16 mouse cellular contexts compared by ENCODE assay signal in the genomic region with DNA sequence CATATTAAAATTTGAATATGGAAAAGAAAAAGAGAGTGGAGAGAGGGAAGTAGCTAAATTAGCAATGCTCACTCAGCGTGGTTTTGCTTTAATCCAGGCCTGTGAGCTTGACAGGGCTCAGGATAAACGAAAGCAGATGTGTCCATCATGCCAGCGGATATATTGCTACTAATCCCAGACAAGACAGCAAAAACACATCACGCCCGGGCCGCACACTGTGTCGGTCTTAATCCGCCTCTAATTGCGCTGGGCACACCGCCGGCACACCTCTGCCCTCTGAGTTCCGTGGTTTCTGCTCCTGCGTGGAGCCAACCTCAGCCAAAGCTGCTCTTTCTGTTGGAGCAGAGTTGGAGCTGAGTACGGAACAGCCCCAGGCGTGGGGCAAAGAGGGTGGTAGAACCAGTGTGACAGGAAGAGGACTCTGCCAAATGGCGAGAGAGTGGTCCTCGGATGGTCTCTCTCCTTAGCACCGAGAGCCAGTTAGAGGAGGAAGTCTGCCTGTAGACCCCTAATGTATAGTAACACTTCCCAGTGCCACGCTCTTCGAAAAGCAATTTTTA.
A peak's percentile ranks its signal among the peaks of the same experiment; 100 is the strongest.
DNase-seq lines count a peak whose midpoint lies in the region; ATAC-seq and TF ChIP-seq lines count a peak whose summit lies in the region.
"Had no signal": no experiment of that assay in that cellular context is flagged by ENCODE, and none has a peak within 500 bp of the region (broad histone marks: within the 10 kb centered on the region; RNA-seq: fewer than 3 reads in every experiment).

No protein-coding gene starts in this region.

- H3K4me1 ChIP-seq in embryonic facial prominence, embryonic 12.5 days: peaks cover 20% of the 10 kb centered on the region
- no peaks in the 10 kb centered on the region for H3K4me1 ChIP-seq in lung, embryonic 14.5 days (ENCODE audit: insufficient read depth)
- H3K4me1 ChIP-seq in stomach, embryonic 14.5 days (ENCODE audit: control insufficient read depth, insufficient read depth, low read length): no peaks in the 10 kb centered on the region
- H3K4me1 ChIP-seq: liver, embryonic 13.5 days had no signal

- no peaks in the 10 kb centered on the region for H3K27me3 ChIP-seq in embryonic facial prominence, embryonic 12.5 days
- H3K27me3 ChIP-seq in lung, embryonic 14.5 days (ENCODE audit: insufficient read depth, low read length): no peaks in the 10 kb centered on the region
- H3K27me3 ChIP-seq in stomach, embryonic 14.5 days (ENCODE audit: control insufficient read depth, insufficient read depth, low read length): no peaks in the 10 kb centered on the region
- H3K27me3 ChIP-seq: liver, embryonic 13.5 days had no signal

- peak; percentile 19 to 23 for DNase-seq in lung, adult 18-20 months
- DNase-seq in lung, postnatal 14 days: no peak
- DNase-seq in lung, embryonic 14.5 days: peak; percentile 13
- DNase-seq in c-Kit-positive CD71-positive TER-119-positive erythroid progenitor cells, embryonic 14.5 days (ENCODE audit: low spot score): no peak
- DNase-seq in left cerebral cortex, adult 8-10 months (ENCODE audit: low spot score in 2 of 2): no peak
- no peak for DNase-seq in cerebellum, postnatal 36 days
- DNase-seq: cerebellum, adult 11 months; gastrocnemius, postnatal 36 days; kidney, postnatal 14 days; liver, embryonic 13.5 days; right cerebral cortex, postnatal 25 days; thymus, adult 18-20 months had no signal

- 0 out of 2 replicates have a peak, but pooled peaks have one; percentile 35 for ATAC-seq in embryonic facial prominence, embryonic 12.5 days (ENCODE audit: insufficient number of reproducible peaks, insufficient read depth, low FRiP score, low TSS enrichment)
- no peak for ATAC-seq in lung, embryonic 14.5 days (ENCODE audit: insufficient read depth)
- no peak for ATAC-seq in stomach, embryonic 14.5 days (ENCODE audit: insufficient number of reproducible peaks, insufficient read depth, low FRiP score, low read depth)
- ATAC-seq: CD4-positive, CD25-positive, alpha-beta regulatory T cell, adult 4 months had no signal

- no peaks in the 10 kb centered on the region for H3K9me3 ChIP-seq in embryonic facial prominence, embryonic 12.5 days
- no peaks in the 10 kb centered on the region for H3K9me3 ChIP-seq in lung, embryonic 14.5 days (ENCODE audit: low read depth, low read length)
- no peaks in the 10 kb centered on the region for H3K9me3 ChIP-seq in stomach, embryonic 14.5 days (ENCODE audit: control insufficient read depth, low read depth, low read length)
- H3K9me3 ChIP-seq: liver, embryonic 13.5 days had no signal

- H3K36me3 ChIP-seq in embryonic facial prominence, embryonic 12.5 days: no peaks in the 10 kb centered on the region
- H3K36me3 ChIP-seq in lung, embryonic 14.5 days (ENCODE audit: insufficient read depth): no peaks in the 10 kb centered on the region
- H3K36me3 ChIP-seq in stomach, embryonic 14.5 days (ENCODE audit: control insufficient read depth, insufficient read depth, low read length): no peaks in the 10 kb centered on the region
- H3K36me3 ChIP-seq: liver, embryonic 13.5 days had no signal

- no peak for TF ChIP-seq CTCF in lung, embryonic 14.5 days (IDR thresholded peaks at IDR 0.05; ENCODE audit: low read depth)

- no peak overlapping the region for H3K4me3 ChIP-seq in embryonic facial prominence, embryonic 12.5 days
- no peak overlapping the region for H3K4me3 ChIP-seq in lung, embryonic 14.5 days (ENCODE audit: low read depth, low read length)
- H3K4me3 ChIP-seq in stomach, embryonic 14.5 days (ENCODE audit: low read depth, low read length): no peak overlapping the region
- H3K4me3 ChIP-seq: liver, embryonic 13.5 days had no signal

- H3K4me2 ChIP-seq in embryonic facial prominence, embryonic 12.5 days (replicated peaks): peak overlapping the region; percentile 38
- no peak overlapping the region for H3K4me2 ChIP-seq in lung, embryonic 14.5 days
- H3K4me2 ChIP-seq in stomach, embryonic 14.5 days (replicated peaks; ENCODE audit: low read depth, low read length): no peak overlapping the region
- H3K4me2 ChIP-seq: hindbrain, embryonic 14.5 days; liver, embryonic 13.5 days had no signal

- no peak overlapping the region for H3K9ac ChIP-seq in embryonic facial prominence, embryonic 12.5 days
- H3K9ac ChIP-seq in lung, embryonic 14.5 days: no peak overlapping the region
- no peak overlapping the region for H3K9ac ChIP-seq in stomach, embryonic 14.5 days (replicated peaks; ENCODE audit: low read depth, low read length)
- H3K9ac ChIP-seq: liver, embryonic 13.5 days had no signal

- H3K27ac ChIP-seq in embryonic facial prominence, embryonic 12.5 days: peak overlapping the region; percentile 33; the same call in 1 of the 2 replicates
- H3K27ac ChIP-seq in lung, embryonic 14.5 days (ENCODE audit: low read depth): no peak overlapping the region
- peak overlapping the region; percentile 52; the same call in 1 of the 2 replicates for H3K27ac ChIP-seq in stomach, embryonic 14.5 days (ENCODE audit: low read length)
- H3K27ac ChIP-seq: hindbrain, embryonic 14.5 days; liver, embryonic 13.5 days had no signal

- 28% methylated on average over 20 of the region's 20 CpGs for WGBS in embryonic facial prominence, embryonic 12.5 days
- 58% methylated on average over 20 of the region's 20 CpGs for WGBS in lung, embryonic 14.5 days
- 70% methylated on average over 20 of the region's 20 CpGs for WGBS in stomach, embryonic 14.5 days

Comparison
In these comparisons a context has a peak if more than half of its experiments do, and no peak if none do; other contexts are left out.
1. DNase-seq: peak in lung, adult 18-20 months (2 of 2) and lung, embryonic 14.5 days (single experiment); none in lung, postnatal 14 days (single experiment), c-Kit-positive CD71-positive TER-119-positive erythroid progenitor cells, embryonic 14.5 days (single experiment), left cerebral cortex, adult 8-10 months (0 of 2) and cerebellum, postnatal 36 days (0 of 2).